Mouse (Mus musculus) megakaryocyte, embryonic 14.5 days (primary cell): ENCODE measurements around the gene Eps8l2.

Experiments used
- FLI1 ChIP-seq: IDR thresholded peaks from 2 replicates; pipeline ENCODE4 v1.6.1; 2012; ENCODE audit warnings: low read length, inconsistent platforms, mixed read lengths
- GATA1 ChIP-seq: IDR thresholded peaks from 3 replicates; pipeline ENCODE4 v1.6.1; 2012; ENCODE audit warnings: mixed read lengths, low read length, inconsistent platforms, borderline replicate concordance

GRCm38 (mm10) chr7:141338576-141339131 is at the start of gene Eps8l2:
- TF ChIP-seq GATA1: no peak
- no peak for TF ChIP-seq FLI1
